Mouse (Mus musculus): ENCODE data around the gene Ncdn. TPM values are rescaled to one million over a fixed set of nuclear protein-coding genes. Genes with fewer than 3 reads are reported as not detected.

The Ncdn gene
- polyA plus RNA-seq, 1 experiment from 2014 or later = 91.8 TPM

DNA sequence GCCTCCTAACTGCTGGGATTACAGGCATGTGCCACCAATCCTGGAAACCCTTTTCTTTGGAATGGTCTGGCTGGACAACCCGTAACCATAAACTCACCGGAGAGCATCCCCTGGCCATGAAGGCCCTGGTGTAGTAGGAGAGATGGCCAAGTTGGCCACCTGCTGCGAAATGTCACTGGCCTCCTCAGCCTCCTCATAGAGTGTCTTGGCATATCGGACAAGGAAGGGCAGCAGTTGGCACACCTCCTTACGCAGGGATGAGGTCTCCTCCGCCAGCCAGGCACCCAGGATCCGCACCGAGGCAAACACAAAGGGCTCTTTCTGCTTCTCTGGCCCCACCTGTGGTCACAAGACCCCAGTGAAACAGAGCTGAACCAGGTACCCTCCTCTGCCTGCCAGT lies 4.9 kb downstream of the Ncdn start:
- Histone ChIP-seq H3K4me3 (replicated peaks; ENCODE audit: low read depth, low read length) (no peak overlapping the region), H3K27me3 (ENCODE audit: control insufficient read depth, insufficient read depth, low read length) (0 out of 2 replicates have a peak, but pooled peaks cover 14% of the 10 kb centered on the region), H3K4me1 (ENCODE audit: control insufficient read depth, insufficient read depth, low read length) (peaks cover 37% of the 10 kb centered on the region), H3K9me3 (ENCODE audit: control insufficient read depth, low read length) (no peaks in the 10 kb centered on the region), H3K4me2 (ENCODE audit: low read length) (no peak overlapping the region), H3K36me3 (ENCODE audit: control insufficient read depth, insufficient read depth, low read length) (peaks cover 68% of the 10 kb centered on the region), H3K27ac (replicated peaks; ENCODE audit: low read depth, low read length) (no peak overlapping the region), H3K9ac (replicated peaks; ENCODE audit: low read length) (0 out of 2 replicates have a peak overlapping the region, but pooled peaks have one; percentile 24)
- no peak for DNase-seq
- ATAC-seq (ENCODE audit: low FRiP score, low TSS enrichment) = no peak
- WGBS = 95% methylated on average over 8 of the region's 8 CpGs

GRCm38 (mm10) chr4:126746194-126746840 lies 6.9 kb downstream of the Ncdn start:
- Histone ChIP-seq H3K36me3 (ENCODE audit: control insufficient read depth, insufficient read depth, low read length) (peaks cover 69% of the 10 kb centered on the region), H3K4me1 (ENCODE audit: control insufficient read depth, insufficient read depth, low read length) (peaks cover 27% of the 10 kb centered on the region)

DNA sequence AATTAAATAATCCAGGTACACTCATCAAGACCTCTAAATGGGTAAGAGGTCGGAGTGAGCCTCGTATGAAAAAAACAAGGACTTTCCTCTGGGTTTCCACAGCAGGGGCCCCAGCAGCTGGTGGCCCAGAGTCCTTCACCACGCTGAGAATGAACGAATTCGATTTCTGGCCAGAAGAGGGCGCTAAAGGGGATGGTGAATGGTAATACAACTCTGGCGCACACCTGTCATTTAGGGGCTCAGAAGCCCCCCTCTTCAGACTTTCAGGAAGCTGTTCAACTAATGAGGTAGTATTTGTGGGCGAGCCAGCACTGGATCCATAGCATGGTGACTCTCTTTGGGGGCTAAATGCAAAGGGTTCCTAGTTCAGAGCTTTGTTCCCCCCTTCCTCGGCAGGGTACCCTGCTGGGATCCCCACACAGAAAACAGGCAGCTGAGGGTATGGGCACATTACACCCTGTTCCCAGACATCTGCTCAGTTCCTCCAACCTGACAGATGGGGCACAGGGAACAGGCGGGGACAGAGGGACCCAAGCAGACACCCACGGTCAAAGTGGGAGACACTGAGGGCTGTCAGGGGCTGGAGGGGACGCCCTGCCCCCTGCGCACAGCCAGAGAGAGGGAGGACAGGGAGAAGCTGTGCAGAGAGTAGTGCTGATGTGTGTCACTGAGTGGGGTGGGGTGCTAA lies 7.6 kb downstream of the Ncdn start:
- DNase-seq (peak; percentile 81), ATAC-seq (ENCODE audit: low FRiP score, low TSS enrichment) (no peak)
- Histone ChIP-seq H3K27ac (replicated peaks; ENCODE audit: low read depth, low read length) (no peak overlapping the region), H3K9ac (replicated peaks; ENCODE audit: low read length) (no peak overlapping the region), H3K27me3 (ENCODE audit: control insufficient read depth, insufficient read depth, low read length) (peaks cover 35% of the 10 kb centered on the region; the same call in 1 of the 2 replicates), H3K9me3 (ENCODE audit: control insufficient read depth, low read length) (no peaks in the 10 kb centered on the region), H3K4me2 (ENCODE audit: low read length) (no peak overlapping the region), H3K36me3 (ENCODE audit: control insufficient read depth, insufficient read depth, low read length) (peaks cover 69% of the 10 kb centered on the region), H3K4me1 (ENCODE audit: control insufficient read depth, insufficient read depth, low read length) (peaks cover 20% of the 10 kb centered on the region; the same call in 1 of the 2 replicates), H3K4me3 (replicated peaks; ENCODE audit: low read depth, low read length) (no peak overlapping the region)
- 33% methylated on average over 13 of the region's 13 CpGs for WGBS

More at GRCm38 (mm10) chr4:126746194-126746840, 6.9 kb downstream of the Ncdn start:
- Histone ChIP-seq H3K27me3 (ENCODE audit: control insufficient read depth, insufficient read depth, low read length) (peaks cover 31% of the 10 kb centered on the region; the same call in 1 of the 2 replicates), H3K4me3 (replicated peaks; ENCODE audit: low read depth, low read length) (no peak overlapping the region), H3K9me3 (ENCODE audit: control insufficient read depth, low read length) (no peaks in the 10 kb centered on the region), H3K27ac (replicated peaks; ENCODE audit: low read depth, low read length) (no peak overlapping the region), H3K4me2 (ENCODE audit: low read length) (no peak overlapping the region), H3K9ac (replicated peaks; ENCODE audit: low read length) (no peak overlapping the region)
- WGBS = 89% methylated on average over 10 of the region's 10 CpGs
- no peak for ATAC-seq (ENCODE audit: low FRiP score, low TSS enrichment)
- no peak for DNase-seq

DNA sequence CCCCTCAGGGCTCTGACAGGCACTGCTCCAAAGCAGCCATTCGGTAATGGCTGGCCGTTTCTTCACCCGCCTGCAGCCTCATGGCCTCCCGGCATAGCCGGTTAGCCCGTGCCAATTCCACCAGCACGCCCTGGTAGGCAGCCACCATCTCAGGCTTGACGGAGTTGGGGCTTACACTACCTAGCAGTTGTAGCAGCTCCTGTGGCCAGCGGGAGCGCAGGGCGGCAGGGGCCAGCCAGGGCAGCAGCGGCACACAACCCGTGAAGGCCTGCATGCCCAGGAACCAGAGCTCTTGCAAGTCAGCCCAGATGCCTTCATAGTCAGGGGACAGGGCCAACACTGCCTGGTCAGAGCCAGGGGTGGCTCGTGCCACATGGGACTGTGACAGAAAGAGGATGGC lies 8.4 kb downstream of the Ncdn start:
- Histone ChIP-seq H3K9me3 (ENCODE audit: control insufficient read depth, low read length) (no peaks in the 10 kb centered on the region), H3K4me3 (replicated peaks; ENCODE audit: low read depth, low read length) (no peak overlapping the region), H3K27ac (replicated peaks; ENCODE audit: low read depth, low read length) (no peak overlapping the region), H3K4me1 (ENCODE audit: control insufficient read depth, insufficient read depth, low read length) (peaks cover 14% of the 10 kb centered on the region; the same call in 1 of the 2 replicates), H3K36me3 (ENCODE audit: control insufficient read depth, insufficient read depth, low read length) (peaks cover 62% of the 10 kb centered on the region), H3K9ac (replicated peaks; ENCODE audit: low read length) (no peak overlapping the region), H3K27me3 (ENCODE audit: control insufficient read depth, insufficient read depth, low read length) (peaks cover 39% of the 10 kb centered on the region; the same call in 1 of the 2 replicates), H3K4me2 (ENCODE audit: low read length) (no peak overlapping the region)
- no peak for ATAC-seq (ENCODE audit: low FRiP score, low TSS enrichment)
- 87% methylated on average over 14 of the region's 14 CpGs for WGBS
- DNase-seq = no peak

GRCm38 (mm10) chr4:126743713-126744112 lies 9.5 kb downstream of the Ncdn start:
- H3K9ac ChIP-seq (replicated peaks; ENCODE audit: low read length) = no peak overlapping the region
- H3K27ac ChIP-seq (replicated peaks; ENCODE audit: low read depth, low read length) = no peak overlapping the region
- peaks cover 3% of the 10 kb centered on the region; the same call in 1 of the 2 replicates for H3K4me1 ChIP-seq (ENCODE audit: control insufficient read depth, insufficient read depth, low read length)
- DNase-seq (peak; percentile 36), ATAC-seq (ENCODE audit: low FRiP score, low TSS enrichment) (no peak)
- no peak overlapping the region for H3K4me2 ChIP-seq (ENCODE audit: low read length)
- H3K36me3 ChIP-seq (ENCODE audit: control insufficient read depth, insufficient read depth, low read length) = peaks cover 51% of the 10 kb centered on the region
- no peaks in the 10 kb centered on the region for H3K9me3 ChIP-seq (ENCODE audit: control insufficient read depth, low read length)
- WGBS = 8% methylated on average over 11 of the region's 11 CpGs
- no peak overlapping the region for H3K4me3 ChIP-seq (replicated peaks; ENCODE audit: low read depth, low read length)
- peaks cover 49% of the 10 kb centered on the region; the same call in 1 of the 2 replicates for H3K27me3 ChIP-seq (ENCODE audit: control insufficient read depth, insufficient read depth, low read length)

DNA sequence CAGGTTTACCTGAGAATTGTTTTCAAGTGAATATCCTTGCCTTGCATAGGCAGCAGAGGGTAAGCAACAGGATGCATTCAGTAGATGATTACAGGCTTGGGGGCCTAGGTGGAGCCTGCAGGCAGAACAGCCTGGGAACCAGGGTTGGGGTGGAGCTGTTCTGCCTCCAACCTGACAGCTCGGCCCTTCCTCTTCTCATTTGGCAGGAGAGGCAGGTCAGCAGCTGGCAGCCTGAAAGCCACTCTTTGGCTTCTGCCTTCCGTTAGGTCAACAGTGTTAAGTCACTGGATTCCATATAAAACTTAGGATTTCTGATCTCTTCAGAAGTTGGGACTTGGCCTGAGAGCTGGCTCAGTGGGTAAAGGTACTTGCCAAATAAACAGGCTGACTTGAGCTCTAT lies 10.3 kb downstream of the Ncdn start:
- Histone ChIP-seq H3K27me3 (ENCODE audit: control insufficient read depth, insufficient read depth, low read length) (peaks cover 56% of the 10 kb centered on the region), H3K36me3 (ENCODE audit: control insufficient read depth, insufficient read depth, low read length) (peaks cover 43% of the 10 kb centered on the region), H3K9me3 (ENCODE audit: control insufficient read depth, low read length) (no peaks in the 10 kb centered on the region), H3K4me2 (ENCODE audit: low read length) (no peak overlapping the region), H3K4me1 (ENCODE audit: control insufficient read depth, insufficient read depth, low read length) (no peaks in the 10 kb centered on the region), H3K27ac (replicated peaks; ENCODE audit: low read depth, low read length) (no peak overlapping the region), H3K9ac (replicated peaks; ENCODE audit: low read length) (no peak overlapping the region), H3K4me3 (replicated peaks; ENCODE audit: low read depth, low read length) (no peak overlapping the region)
- DNase-seq = no peak
- whole genome bisulfite sequencing = 67% methylated on average over 2 of the region's 2 CpGs
- no peak for ATAC-seq (ENCODE audit: low FRiP score, low TSS enrichment)

GRCm38 (mm10) chr4:126741448-126741847 lies 11.8 kb downstream of the Ncdn start:
- peak; percentile 94 for DNase-seq
- H3K9ac ChIP-seq (replicated peaks; ENCODE audit: low read length) = no peak overlapping the region
- no peaks in the 10 kb centered on the region for H3K4me1 ChIP-seq (ENCODE audit: control insufficient read depth, insufficient read depth, low read length)
- no peak overlapping the region for H3K4me3 ChIP-seq (replicated peaks; ENCODE audit: low read depth, low read length)
- no peak for ATAC-seq (ENCODE audit: low FRiP score, low TSS enrichment)
- H3K9me3 ChIP-seq (ENCODE audit: control insufficient read depth, low read length) = no peaks in the 10 kb centered on the region
- 7% methylated on average over 12 of the region's 12 CpGs for WGBS
- no peak overlapping the region for H3K4me2 ChIP-seq (ENCODE audit: low read length)
- H3K27ac ChIP-seq (replicated peaks; ENCODE audit: low read depth, low read length) = no peak overlapping the region
- H3K36me3 ChIP-seq (ENCODE audit: control insufficient read depth, insufficient read depth, low read length) = peaks cover 30% of the 10 kb centered on the region
- peaks cover 71% of the 10 kb centered on the region for H3K27me3 ChIP-seq (ENCODE audit: control insufficient read depth, insufficient read depth, low read length)

DNA sequence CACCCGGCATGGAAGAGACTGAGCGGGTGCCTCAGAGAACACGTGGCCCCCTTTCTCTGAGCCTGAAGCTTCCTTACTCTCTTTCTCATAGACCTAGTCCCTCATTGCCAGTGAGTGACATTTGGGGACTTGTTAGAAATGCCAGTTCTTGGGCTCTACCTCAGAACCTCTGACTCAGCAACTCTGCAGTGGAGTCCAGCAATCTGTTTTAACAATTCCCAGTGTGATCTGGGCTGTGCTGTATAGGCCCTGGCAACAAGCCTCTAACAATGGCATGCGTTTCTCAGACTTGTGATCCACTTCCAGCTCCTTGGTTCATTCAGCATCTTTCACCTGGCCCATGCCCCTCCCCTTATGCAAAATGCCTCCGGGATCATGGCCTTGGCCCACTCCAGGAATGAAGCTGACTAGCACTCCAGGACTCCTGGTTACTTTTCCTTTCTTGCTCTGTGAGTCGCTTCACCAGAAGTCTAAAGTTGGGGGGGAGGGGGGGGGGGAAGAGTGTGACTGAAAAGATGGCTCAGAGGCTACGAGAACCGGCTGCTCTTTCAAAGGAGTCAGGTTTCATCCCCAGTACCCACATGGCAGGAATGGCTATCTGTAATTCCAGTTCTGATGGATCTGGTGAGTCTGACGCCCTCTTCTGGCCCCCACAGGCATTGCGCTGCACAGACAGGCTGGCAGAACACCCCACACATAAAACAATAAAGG lies 13.1 kb downstream of the Ncdn start:
- H3K27me3 ChIP-seq (ENCODE audit: control insufficient read depth, insufficient read depth, low read length) = peaks cover 84% of the 10 kb centered on the region
- WGBS = 14% methylated on average over 10 of the region's 10 CpGs

More for the DNA sequence above, 13.1 kb downstream of the Ncdn start:
- H3K9ac ChIP-seq (replicated peaks; ENCODE audit: low read length) = no peak overlapping the region
- H3K36me3 ChIP-seq (ENCODE audit: control insufficient read depth, insufficient read depth, low read length) = peaks cover 17% of the 10 kb centered on the region
- ATAC-seq (ENCODE audit: low FRiP score, low TSS enrichment) (no peak), DNase-seq (no peak)
- no peaks in the 10 kb centered on the region for H3K9me3 ChIP-seq (ENCODE audit: control insufficient read depth, low read length)
- H3K4me2 ChIP-seq (ENCODE audit: low read length) = no peak overlapping the region
- no peaks in the 10 kb centered on the region for H3K4me1 ChIP-seq (ENCODE audit: control insufficient read depth, insufficient read depth, low read length)
- no peak overlapping the region for H3K27ac ChIP-seq (replicated peaks; ENCODE audit: low read depth, low read length)
- H3K4me3 ChIP-seq (replicated peaks; ENCODE audit: low read depth, low read length) = no peak overlapping the region

Measured in midbrain, embryonic 14.5 days (tissue).